Mouse (Mus musculus): Measurements from ENCODE around the gene Kcnip3. TPM values are rescaled to one million over a fixed set of nuclear protein-coding genes. Genes with fewer than 3 reads are reported as not detected.

Gene Kcnip3
- polyA plus RNA-seq, 1 experiment from 2014 or later = 0.86 TPM

DNA sequence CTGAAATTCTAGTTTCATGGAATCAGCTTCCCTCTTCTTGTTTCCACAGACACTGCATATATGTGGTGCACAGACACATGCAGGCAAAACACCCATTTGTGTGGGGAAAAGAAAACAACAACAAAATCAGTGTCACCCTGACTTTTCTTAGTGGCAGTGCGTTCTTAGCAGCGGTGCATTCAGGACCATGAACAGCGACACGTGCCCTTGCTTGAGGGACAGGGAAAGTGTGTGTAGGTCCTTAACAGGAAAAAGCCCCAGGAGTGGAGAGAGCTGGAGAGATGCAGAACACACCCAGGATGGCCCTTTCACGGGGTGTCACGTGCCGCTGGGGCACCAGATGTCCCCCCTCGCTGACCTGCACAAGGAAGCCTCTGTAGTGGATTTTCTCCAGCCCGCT is 10.5 kb upstream of the Kcnip3 start:
- Histone ChIP-seq H3K4me3 (no peak overlapping the region), H3K27me3 (peaks cover 27% of the 10 kb centered on the region), H3K36me3 (no peaks in the 10 kb centered on the region), H3K9me3 (replicated peaks) (no peaks in the 10 kb centered on the region), H3K4me1 (replicated peaks) (no peaks in the 10 kb centered on the region), H3K27ac (no peak overlapping the region), H3K4me2 (no peak overlapping the region), H3K9ac (no peak overlapping the region)
- 14% methylated on average over 9 of the region's 9 CpGs for WGBS
- ATAC-seq (replicated peaks; ENCODE audit: insufficient number of reproducible peaks, insufficient read depth, low FRiP score, low read depth) = no peak

DNA sequence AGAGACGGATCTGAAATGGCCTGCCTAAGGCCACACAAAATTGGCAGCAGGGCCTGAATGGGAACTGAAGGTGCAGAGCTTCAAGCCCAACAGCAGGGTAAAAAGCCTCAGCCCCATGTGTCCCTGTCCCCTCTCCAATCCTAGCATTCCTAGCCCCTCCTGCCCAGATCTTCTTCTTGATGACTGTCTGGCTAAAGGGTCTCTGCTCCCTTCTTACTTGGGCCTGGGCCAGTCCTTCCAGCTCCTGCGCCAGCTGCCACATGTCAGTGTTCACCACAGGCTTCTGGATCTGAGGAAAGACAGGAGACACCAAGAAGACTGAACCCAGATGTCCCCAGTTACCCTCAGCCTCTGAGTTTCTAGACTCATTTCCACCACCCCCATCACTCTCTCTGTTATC is 9.7 kb upstream of the Kcnip3 start:
- no peaks in the 10 kb centered on the region for H3K4me1 ChIP-seq (replicated peaks)
- H3K4me3 ChIP-seq = no peak overlapping the region
- H3K36me3 ChIP-seq = no peaks in the 10 kb centered on the region
- H3K27ac ChIP-seq = no peak overlapping the region
- 71% methylated on average over 2 of the region's 2 CpGs for WGBS
- H3K9ac ChIP-seq = no peak overlapping the region
- no peak for ATAC-seq (replicated peaks; ENCODE audit: insufficient number of reproducible peaks, insufficient read depth, low FRiP score, low read depth)
- H3K27me3 ChIP-seq = 0 out of 2 replicates have a peak, but pooled peaks cover 19% of the 10 kb centered on the region
- no peak overlapping the region for H3K4me2 ChIP-seq
- no peaks in the 10 kb centered on the region for H3K9me3 ChIP-seq (replicated peaks)

DNA sequence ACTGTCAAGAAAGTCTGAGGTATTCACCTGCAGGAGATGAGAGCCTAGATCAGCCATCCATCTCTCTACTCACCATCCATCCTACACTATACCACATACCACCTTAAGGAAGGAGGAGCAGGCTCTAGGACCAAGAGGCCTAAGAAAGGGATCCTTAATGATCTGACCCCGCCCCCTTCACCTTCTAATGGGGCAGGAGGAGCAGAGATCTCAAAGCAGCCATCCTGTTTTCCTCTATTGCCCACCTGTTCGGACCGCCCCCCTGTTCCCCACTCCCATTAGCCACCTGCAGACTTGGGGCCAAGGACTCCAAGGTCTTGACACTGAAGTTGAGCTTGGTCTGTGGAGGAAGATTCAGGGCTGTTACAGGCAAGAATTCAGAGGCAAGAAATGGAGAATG is 8.5 kb upstream of the Kcnip3 start:
- Histone ChIP-seq H3K4me1 (replicated peaks) (no peaks in the 10 kb centered on the region), H3K36me3 (no peaks in the 10 kb centered on the region), H3K4me2 (no peak overlapping the region), H3K27me3 (0 out of 2 replicates have a peak, but pooled peaks cover 16% of the 10 kb centered on the region), H3K9me3 (replicated peaks) (no peaks in the 10 kb centered on the region), H3K27ac (no peak overlapping the region), H3K4me3 (no peak overlapping the region), H3K9ac (no peak overlapping the region)
- 50% methylated on average over 3 of the region's 3 CpGs for WGBS
- ATAC-seq (replicated peaks; ENCODE audit: insufficient number of reproducible peaks, insufficient read depth, low FRiP score, low read depth) = no peak

DNA sequence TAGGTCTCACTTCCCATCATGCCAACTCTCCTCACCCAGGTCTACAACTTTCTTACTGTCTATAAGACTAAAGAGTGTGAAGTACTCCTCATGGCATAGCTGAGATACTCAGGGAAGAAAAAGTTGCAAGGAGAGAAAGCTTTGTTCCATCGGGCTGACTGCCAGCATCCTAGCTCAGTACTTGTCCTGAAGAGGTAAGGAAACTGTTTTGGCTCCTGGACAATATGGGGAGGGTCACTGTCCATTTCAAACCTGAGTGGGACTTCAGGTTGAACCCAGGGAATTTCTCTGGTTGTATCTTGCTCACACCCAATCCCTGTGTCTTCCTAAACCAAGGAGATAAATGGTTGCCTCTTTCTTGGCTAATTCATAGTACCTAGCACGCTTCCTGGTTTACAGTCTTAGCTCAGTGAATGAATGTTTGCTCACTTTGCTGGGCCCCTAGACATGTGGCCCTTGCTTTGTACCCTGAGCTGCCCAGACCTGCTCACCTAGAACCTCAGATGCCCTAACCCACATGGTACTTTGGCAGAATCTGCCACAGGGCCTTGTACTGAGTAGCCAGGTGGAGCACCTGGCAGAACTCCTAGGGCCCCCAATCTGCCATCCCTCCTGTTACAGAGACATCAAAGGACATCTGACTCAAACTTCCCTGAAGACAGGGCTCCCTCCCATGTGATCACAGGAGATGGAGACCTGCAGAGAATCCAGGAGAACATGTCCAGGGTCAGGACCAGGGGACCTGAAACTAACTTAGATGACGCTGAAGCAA is 3.3 kb upstream of the Kcnip3 start:
- Histone ChIP-seq H3K9ac (no peak overlapping the region), H3K4me3 (no peak overlapping the region), H3K9me3 (replicated peaks) (no peaks in the 10 kb centered on the region), H3K36me3 (no peaks in the 10 kb centered on the region), H3K27me3 (peaks cover 17% of the 10 kb centered on the region), H3K27ac (no peak overlapping the region), H3K4me1 (replicated peaks) (peaks cover 12% of the 10 kb centered on the region), H3K4me2 (no peak overlapping the region)
- ATAC-seq (replicated peaks; ENCODE audit: insufficient number of reproducible peaks, insufficient read depth, low FRiP score, low read depth) = no peak
- 77% methylated on average over 3 of the region's 3 CpGs for WGBS

DNA sequence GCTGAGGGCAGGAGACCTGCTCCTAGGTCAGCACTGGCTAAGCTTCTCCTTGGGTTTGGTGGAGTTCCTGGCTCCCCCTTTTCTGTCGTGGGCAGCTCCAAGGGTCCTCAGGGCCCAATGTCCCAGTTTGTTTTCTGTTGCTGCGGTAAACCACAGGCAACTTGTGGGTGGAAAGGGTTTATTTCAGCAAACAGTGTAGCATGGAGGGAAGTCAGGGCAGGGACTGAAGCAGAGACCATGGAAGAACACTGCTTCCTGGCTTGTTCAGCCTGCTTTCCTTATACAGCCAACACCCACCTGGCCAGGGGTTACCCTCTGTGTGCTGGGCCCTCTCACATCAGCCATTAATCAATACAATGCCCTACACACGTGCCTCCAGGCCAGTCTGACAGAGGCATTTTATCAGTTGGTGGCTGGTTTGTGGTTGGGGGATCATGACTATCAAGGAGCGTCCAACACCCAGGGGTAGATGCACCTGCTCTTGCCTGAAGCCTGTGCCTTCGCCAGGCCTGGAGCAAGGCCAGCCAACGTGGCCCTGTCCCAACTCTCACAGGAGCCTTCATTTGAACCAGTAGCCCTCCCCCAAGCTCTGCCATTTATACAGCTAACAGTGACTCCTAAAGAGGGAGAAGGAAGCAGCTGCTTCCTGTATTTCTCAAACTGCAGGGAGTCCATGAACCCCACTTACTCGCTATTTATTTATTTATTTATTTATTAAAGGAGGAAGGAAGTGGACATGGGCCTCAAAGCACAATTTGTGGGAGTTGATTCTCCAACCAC is 2.2 kb upstream of the Kcnip3 start:
- no peak for ATAC-seq (replicated peaks; ENCODE audit: insufficient number of reproducible peaks, insufficient read depth, low FRiP score, low read depth)
- no peak overlapping the region for H3K4me3 ChIP-seq
- peaks cover 12% of the 10 kb centered on the region for H3K4me1 ChIP-seq (replicated peaks)
- 51% methylated on average over 7 of the region's 7 CpGs for WGBS
- peaks cover 12% of the 10 kb centered on the region for H3K27me3 ChIP-seq
- no peak overlapping the region for H3K9ac ChIP-seq
- no peak overlapping the region for H3K27ac ChIP-seq
- no peaks in the 10 kb centered on the region for H3K36me3 ChIP-seq
- no peak overlapping the region for H3K4me2 ChIP-seq
- no peaks in the 10 kb centered on the region for H3K9me3 ChIP-seq (replicated peaks)

DNA sequence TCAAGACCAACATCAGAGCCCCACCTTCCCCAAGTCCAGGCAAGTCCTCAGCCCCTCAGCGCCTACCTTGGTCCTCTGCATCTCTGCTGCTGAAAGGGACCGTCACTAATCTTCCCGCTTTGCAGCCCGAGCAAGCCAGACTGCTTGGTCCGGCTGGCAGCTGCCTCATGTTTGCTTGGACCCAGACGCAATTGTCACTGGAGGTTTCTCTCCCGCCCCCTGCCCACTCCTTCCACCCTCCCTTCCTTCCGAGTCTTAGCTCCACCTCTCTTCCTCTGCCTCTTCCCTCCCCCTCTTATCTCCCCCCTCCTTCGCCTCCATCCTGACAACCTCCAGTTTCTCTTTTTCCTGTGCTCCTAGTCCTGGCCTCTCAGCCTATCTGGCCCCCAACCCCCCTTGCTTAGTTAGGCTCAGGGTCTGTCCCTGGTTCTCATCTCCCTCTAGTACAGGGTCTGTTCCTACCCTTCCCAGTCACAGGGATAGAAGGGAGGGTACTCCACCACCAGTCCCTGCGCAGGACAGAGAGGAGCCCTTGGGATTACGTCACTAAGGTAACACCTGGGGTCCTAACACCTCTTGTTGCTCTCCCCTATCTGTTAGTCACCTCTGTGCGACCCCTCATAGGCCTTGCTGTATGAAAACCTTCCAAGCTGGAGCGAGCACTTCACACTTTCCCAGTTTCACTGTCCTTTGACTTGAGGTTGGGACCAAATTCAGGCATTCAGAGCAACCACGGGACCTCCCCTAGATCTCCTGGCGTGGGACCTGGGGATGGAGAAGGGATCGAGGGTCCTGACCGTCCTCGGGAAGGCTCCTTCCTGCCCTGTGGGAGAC is 505 bp downstream of the Kcnip3 start:
- ATAC-seq (replicated peaks; ENCODE audit: insufficient number of reproducible peaks, insufficient read depth, low FRiP score, low read depth) = no peak; the same call in 1 of the 2 replicates
- no peak overlapping the region for H3K9ac ChIP-seq
- H3K27me3 ChIP-seq = peaks cover 12% of the 10 kb centered on the region
- 4% methylated on average over 18 of the region's 18 CpGs for WGBS
- H3K4me2 ChIP-seq = peak overlapping the region; percentile 57
- peak overlapping the region; percentile 33 for H3K4me3 ChIP-seq
- no peak overlapping the region for H3K27ac ChIP-seq
- no peaks in the 10 kb centered on the region for H3K36me3 ChIP-seq
- peaks cover 12% of the 10 kb centered on the region for H3K4me1 ChIP-seq (replicated peaks)
- no peaks in the 10 kb centered on the region for H3K9me3 ChIP-seq (replicated peaks)

DNA sequence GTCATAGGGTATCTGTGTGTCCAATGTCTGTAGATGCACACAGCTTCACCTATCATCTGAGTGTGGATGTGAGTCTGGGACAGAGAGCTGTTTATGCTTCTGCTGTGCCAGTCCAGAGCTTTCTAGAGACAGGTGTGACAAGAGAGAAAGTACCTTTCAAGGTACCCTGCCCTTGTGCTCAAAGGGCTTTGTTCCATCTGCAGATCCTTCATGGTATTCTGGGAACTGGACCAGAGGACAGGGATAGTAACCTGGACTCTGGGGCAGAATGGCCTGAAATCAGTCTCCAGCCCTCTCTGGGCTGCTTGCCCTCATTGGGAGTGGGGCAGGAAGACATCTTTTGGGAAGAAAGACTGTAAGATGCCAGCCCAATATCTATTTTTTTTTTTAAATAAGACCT is 1.8 kb downstream of the Kcnip3 start:
- Histone ChIP-seq H3K4me2 (no peak overlapping the region), H3K4me3 (no peak overlapping the region), H3K4me1 (replicated peaks) (peaks cover 12% of the 10 kb centered on the region), H3K27ac (no peak overlapping the region), H3K9me3 (replicated peaks) (no peaks in the 10 kb centered on the region), H3K36me3 (no peaks in the 10 kb centered on the region), H3K27me3 (peaks cover 12% of the 10 kb centered on the region), H3K9ac (no peak overlapping the region)
- no peak for ATAC-seq (replicated peaks; ENCODE audit: insufficient number of reproducible peaks, insufficient read depth, low FRiP score, low read depth)

DNA sequence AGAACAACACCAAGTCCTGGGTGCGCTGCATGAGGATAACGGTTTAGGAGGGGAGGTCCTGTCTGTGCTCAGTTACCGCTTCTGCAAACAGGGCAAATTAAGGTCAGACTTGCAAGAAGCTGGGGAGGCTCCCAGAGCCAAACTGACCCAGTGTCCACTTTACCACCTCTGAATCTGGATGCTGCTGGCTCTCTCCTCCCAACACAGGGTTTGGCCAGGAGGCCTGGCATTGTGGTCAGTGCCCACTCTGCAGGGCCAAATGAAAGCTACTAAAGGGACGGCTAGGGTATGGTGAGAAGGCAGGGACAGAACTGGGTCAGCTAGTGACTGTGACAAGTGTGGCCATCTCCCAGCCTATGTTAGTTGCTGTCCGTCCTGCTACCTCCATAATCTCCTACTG is 2.6 kb downstream of the Kcnip3 start:
- Histone ChIP-seq H3K27ac (no peak overlapping the region), H3K4me1 (replicated peaks) (peaks cover 12% of the 10 kb centered on the region), H3K36me3 (no peaks in the 10 kb centered on the region), H3K4me3 (no peak overlapping the region), H3K9ac (no peak overlapping the region), H3K9me3 (replicated peaks) (no peaks in the 10 kb centered on the region), H3K4me2 (no peak overlapping the region), H3K27me3 (peaks cover 12% of the 10 kb centered on the region)
- no peak for ATAC-seq (replicated peaks; ENCODE audit: insufficient number of reproducible peaks, insufficient read depth, low FRiP score, low read depth)
- 75% methylated on average over 5 of the region's 5 CpGs for WGBS

DNA sequence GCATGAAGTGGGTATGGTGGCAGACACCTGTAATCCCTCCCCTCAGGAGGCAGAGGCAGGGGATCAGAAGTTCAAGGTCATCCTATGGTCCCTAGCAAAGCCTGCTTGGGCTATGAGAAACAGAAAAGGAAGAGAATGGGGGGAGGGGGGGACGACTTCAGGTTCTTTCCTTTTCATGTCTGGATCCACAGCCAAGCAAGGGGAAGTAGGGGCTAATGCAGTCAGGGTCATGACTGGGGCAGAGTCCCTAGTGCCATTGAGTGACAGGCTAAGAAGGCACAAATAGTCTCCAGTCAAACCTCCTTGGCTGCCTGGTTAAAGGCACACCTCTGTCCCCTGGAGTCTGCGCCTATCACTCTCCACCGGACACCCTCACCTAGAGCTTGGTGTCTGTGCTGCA is 3.1 kb downstream of the Kcnip3 start:
- no peak overlapping the region for H3K27ac ChIP-seq
- no peak overlapping the region for H3K9ac ChIP-seq
- ATAC-seq (replicated peaks; ENCODE audit: insufficient number of reproducible peaks, insufficient read depth, low FRiP score, low read depth) = no peak
- H3K4me2 ChIP-seq = no peak overlapping the region
- peaks cover 11% of the 10 kb centered on the region for H3K27me3 ChIP-seq
- no peaks in the 10 kb centered on the region for H3K9me3 ChIP-seq (replicated peaks)
- H3K4me3 ChIP-seq = no peak overlapping the region
- no peaks in the 10 kb centered on the region for H3K36me3 ChIP-seq
- WGBS = 50% methylated on average over 3 of the region's 3 CpGs
- H3K4me1 ChIP-seq (replicated peaks) = peaks cover 12% of the 10 kb centered on the region

DNA sequence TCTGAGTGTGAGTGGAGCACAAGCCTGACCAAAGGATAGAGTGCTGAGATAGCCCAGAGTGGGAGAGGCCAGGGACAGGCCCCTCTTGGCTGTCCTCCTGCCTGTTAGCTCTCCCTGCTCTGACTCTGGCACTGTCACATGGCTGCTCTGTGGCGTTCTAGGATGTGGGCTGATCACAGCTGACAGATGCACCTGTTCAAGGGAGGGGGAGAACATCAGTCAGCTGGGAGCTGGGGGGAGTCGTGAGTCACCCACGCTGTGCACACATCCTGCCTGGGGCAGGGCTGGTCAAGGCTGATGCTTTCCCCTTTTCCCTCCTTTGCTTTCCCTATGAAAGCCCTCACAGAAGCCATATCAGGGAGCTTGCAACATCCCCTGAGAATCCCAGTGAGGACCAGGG is 3.6 kb downstream of the Kcnip3 start:
- WGBS = 23% methylated on average over 3 of the region's 3 CpGs
- Histone ChIP-seq H3K4me3 (no peak overlapping the region), H3K27me3 (peaks cover 8% of the 10 kb centered on the region), H3K9me3 (replicated peaks) (no peaks in the 10 kb centered on the region), H3K4me1 (replicated peaks) (peaks cover 12% of the 10 kb centered on the region), H3K4me2 (no peak overlapping the region), H3K9ac (no peak overlapping the region), H3K27ac (no peak overlapping the region), H3K36me3 (no peaks in the 10 kb centered on the region)
- ATAC-seq (replicated peaks; ENCODE audit: insufficient number of reproducible peaks, insufficient read depth, low FRiP score, low read depth) = no peak

DNA sequence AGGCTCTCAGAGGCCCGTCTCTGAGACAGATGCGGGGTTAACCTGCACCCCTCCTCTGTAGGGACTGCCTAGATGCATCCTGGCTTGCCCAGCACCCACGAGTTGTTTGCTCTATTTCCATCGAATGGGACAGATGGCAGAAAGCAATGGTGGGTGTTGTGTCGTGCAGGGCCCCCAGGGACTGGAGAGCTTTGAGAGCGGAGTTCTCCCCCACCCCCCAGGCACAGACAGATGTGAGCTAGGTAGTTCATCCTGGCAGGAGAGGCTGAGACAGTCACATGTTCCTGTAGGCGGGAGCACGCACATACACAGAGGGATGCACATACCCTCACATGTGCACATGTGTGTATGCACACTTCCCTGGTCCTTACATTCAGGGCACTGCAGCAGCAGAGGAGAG is 4.8 kb downstream of the Kcnip3 start:
- no peak overlapping the region for H3K27ac ChIP-seq

More for the DNA sequence above, 4.8 kb downstream of the Kcnip3 start:
- H3K4me2 ChIP-seq = no peak overlapping the region
- WGBS = 73% methylated on average over 8 of the region's 8 CpGs
- no peaks in the 10 kb centered on the region for H3K36me3 ChIP-seq
- no peaks in the 10 kb centered on the region for H3K9me3 ChIP-seq (replicated peaks)
- no peak overlapping the region for H3K4me3 ChIP-seq
- H3K9ac ChIP-seq = no peak overlapping the region
- peaks cover 12% of the 10 kb centered on the region for H3K4me1 ChIP-seq (replicated peaks)
- no peak for ATAC-seq (replicated peaks; ENCODE audit: insufficient number of reproducible peaks, insufficient read depth, low FRiP score, low read depth)
- 0 out of 2 replicates have a peak, but pooled peaks cover 3% of the 10 kb centered on the region for H3K27me3 ChIP-seq

Measured in heart, embryonic 15.5 days (tissue).